Mouse (Mus musculus) CD4-positive, CD25-positive, alpha-beta regulatory T cell, adult 4 months (primary cell): Measurements from ENCODE around the gene Dnah11. TPM values are rescaled to one million over a fixed set of nuclear protein-coding genes. Genes with fewer than 3 reads are reported as not detected.
"Not testable (repeated sequence)": the region's sequence is repeated elsewhere in the genome, so short reads cannot be mapped to it uniquely, and the experiment has no call there.

Experiments
- ATAC-seq: one replicate; pipeline ENCODE4 v1.8.0; 2017
- polyA plus RNA-seq, 2 experiments: library from polyadenylated mRNA; unstranded; fragments of 100-300 nt; shearing (Covaris generic); gene quantifications; one replicate each; pipeline ENCODE4 v1.2.1; 2017

The Dnah11 gene
- polyA plus RNA-seq, 2 experiments from 2014 or later: 0.43 to 1.3 TPM

DNA sequence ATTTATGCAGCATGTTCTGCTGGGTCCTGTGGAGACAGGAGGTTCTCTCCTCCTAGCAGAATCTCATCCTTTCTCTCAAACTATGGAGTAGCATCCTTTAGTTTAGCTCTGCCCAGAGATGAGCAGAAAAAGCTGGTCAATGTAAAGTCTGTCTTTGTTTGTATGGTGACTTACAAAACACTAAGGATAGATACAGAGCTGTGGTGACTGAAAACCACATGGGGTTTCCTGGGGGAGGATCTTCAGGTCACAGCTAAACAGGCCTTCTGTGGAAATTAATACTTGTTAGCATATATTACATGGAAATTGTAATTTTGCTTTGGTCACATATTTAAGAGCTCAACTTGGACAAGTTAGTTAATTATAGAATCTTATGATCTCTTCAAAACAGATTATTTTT lies 239.6 kb downstream of the Dnah11 start:
- peak; percentile 29 for ATAC-seq

DNA sequence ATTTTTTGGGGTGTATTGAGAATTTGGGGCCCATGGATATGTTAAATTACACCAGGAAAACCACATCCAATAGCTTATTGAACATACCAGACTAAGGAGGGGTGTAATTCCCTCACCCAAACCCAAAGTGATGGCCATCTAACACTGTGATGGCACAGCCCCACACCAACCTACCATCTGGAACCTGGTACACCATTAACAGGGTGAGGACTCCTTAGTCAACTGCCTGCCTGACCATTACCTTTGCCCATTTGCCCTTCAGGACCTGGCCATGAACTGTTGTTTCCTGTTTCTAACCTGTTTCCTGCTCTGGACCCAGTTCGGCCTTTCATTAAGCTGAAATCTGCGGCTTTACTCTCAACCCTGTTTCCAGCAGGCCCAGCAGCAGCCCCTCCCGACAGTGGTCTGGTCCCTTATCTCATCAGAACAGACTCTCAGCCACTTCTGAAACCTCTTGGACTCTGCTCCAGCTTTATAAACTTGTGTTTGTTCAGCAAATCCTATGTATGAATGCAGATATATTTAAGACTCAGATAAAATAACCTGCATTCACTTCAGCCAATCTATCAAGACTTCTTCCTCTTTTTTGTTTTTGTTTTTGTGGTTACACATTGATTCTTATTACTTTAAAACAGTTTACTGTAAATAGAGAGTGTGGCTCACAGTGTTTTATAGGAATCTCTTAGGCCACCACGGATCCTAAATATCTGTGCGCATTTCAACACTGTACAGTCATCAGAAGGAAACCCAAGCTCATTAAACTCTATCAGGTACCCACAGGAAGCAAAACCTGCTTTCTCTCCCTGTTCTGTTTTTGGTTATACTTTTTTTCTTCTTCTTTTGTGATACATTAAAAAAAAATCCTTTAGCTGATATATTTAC lies 251.8 kb downstream of the Dnah11 start:
- ATAC-seq: no peak

DNA sequence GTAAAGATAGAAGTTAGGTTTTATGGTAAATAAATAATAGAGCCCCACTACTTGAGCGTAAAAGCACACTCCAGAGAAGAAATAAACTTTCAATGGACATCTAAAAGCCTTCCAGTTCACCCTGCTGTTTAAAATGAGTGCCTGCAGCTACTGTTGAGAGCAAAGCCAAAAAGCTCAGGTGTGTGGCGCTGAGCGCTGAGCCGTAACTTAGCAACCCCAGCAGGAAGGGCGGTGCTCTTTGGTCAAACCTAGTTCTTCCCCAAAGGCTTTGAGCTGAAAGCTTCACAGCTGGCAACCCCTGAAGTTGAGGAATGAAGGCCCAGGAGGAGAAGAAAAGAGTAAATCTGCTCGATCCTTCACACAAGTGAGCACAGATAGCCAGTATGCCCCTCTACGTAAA lies 256.9 kb downstream of the Dnah11 start:
- ATAC-seq: peak; percentile 54

DNA sequence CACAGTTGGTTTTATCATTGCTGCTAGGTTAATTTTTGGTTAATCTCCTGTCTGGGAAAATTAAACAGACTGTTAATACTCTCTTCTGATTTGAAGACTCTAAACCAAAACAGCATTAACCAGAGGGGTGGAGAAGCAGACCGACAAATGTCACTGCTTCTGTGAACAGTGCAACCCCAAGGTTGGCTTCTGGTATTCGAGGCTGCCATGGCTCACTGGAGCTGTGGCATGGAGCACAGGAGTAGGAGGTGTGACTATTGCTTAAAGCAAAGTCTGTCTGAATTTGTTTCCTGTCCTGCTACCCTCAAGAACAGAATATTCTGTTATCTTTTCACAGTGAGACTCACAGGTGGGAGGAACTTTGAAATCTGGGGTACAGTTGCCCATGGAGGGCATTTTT lies 260.6 kb downstream of the Dnah11 start:
- ATAC-seq: no peak

DNA sequence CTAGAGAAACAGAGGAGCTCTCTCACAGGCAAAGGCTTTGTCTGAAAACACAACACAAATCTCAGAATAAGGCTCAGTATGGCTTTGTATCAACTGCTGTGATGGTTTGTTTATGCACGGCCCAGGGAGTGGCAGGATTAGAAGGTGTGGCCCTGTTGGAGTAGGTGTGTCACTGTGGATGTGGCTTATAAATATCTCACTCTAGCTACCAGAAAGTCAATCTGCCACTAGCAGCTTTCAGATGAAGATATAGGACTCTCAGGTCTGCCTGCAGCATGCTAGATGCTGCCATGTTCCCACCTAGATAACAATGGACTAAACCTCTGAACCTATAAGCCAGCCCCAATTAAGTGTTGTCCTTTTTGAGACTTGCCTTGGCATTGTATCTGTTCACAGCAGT lies 266.8 kb downstream of the Dnah11 start:
- ATAC-seq: no peak

DNA sequence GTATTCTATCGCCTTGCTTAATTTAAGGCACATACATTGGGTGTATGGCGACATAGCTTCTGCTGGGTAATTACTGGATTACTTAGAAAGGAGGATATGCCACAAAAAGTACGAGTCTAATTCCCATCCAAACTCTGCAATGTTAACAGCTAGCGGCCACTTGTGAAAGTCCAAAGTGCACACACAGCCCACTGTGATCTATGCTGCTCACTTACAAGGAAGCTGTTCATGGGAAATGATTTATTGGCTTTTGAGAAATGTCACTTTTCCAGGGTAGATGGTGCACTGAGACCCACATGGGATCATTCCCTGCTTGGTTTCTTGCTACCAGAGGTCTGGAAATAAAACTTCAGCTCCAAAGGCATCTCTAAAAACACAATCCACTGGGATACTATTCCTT lies 269.1 kb downstream of the Dnah11 start:
- no peak for ATAC-seq

DNA sequence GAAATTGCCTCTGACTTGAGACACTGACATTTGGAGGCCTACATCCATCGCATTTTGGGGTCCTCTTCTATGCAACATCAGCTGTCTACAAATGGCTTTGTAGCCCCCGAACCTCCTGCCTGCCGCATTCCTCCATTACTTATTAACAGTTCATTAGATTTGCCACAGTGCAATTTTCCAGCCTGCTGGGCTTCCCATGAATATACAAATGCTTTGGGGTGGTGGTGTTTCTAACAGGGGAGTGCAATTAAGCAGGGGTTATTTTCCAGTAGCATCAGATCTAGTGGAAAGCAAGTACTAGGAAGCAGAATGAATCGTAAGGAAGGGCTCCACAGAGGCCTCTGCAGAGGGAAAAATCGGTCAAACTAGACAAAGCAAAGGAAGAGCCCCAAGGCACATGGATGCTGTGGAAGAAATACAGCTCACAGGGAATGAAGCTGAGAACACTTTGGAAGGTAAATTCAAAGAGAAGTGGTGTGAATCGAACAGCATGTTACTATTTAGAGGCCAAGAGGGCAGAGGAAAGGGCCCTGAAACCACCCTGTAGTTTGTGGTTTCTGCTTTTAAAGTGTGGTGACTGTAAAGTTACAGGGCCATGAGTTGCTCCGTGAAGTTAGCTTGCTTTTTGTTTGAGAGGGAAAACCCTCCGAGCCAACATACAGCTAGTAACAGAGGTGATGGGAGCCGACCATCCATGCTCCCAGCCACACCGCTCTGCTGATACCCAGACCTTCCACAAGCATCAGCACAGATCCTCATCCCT lies 282.8 kb downstream of the Dnah11 start:
- no peak for ATAC-seq

DNA sequence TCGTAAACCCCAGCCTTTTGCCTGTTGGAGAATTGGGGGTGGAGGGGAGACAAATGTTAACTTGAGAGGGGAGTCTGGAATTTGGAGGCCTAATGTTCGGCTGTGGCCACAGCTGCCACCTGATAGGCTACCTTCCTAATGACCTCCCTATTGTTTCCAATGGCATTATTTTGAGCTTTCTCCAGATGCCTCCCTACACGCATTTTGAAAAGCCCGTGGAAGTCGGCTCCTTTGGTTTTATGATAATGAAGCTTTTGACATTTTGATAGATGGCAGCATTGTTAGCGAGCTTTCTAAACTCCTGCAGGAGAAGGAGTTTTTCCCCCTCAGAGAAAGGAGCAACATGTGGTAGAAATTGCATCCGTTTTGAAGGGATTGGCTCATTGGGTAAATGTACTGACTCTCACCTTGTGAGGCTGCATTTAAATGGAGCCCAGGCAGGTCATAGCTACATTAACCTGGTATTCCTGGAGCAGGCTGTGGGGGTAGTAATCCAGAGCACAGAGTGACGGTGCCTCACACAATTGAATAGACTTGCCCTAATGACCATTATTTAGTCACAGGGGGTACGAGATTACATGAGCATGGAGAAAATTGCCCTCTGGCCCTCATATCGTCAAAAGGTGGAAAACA lies 284.1 kb downstream of the Dnah11 start:
- ATAC-seq: no peak

DNA sequence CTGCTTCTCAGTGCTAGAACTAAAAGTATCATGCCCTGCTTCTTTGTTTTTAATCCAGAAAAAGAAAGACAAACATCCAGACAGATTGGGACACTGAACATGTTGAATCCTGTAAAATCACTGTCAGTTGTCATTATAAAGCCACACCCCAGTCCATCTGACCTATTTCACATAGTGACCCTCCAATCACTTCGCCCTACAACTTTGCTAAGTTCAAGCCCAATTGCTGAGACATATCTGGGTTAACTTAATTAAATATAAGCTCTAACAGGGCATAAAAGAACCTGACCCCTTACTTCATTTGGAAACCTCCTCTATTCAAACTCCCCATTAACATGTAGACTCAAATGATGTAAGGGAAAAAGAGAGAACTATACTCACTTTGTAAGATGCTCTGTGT lies 287.4 kb downstream of the Dnah11 start:
- ATAC-seq: no peak

DNA sequence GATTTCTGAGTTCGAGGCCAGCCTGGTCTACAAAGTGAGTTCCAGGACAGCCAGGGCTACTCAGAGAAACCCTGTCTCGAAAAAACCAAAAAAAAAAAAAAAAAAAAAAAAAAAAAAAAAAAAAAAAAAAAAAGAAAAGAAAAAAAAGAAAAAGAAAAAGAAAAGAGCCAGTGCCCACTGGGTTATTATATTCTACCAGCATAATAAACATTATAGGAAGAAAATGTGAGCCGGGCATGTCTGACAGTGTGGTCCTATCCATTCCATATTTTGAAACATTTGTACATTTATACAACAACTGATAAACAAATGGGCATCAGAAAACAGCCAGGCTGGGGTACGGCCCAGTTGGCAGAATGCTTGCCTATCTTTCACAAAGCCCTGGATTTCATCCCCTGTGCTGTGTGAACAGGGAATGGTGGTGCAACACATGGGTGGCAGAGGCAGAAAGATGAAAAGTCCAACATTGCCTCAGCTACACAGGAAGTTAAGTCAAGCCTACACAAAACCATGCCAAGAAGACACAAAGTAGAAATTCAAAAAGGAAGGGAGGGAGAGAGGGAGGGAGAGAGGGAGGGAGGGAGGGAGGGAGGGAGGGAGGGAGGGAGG lies 293.5 kb downstream of the Dnah11 start:
- not testable (repeated sequence) for ATAC-seq

DNA sequence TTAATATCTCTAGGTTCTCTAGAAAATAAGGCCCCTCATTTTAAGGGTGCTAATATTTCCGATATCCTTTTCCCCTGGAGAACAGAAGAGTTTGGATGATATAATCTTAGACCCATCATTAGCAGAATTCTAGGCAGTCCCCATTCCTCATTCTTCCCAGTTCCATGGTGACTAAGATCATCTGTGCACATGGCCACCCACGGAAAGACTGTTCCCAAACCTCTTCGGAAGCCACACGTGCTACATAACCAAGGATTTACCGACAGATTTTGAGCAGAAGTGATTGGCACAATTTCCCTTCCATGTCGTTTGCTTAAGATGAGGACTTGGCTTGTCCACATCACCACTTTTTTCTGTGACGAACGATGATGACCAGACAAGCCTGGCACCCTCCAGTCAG lies 295.2 kb downstream of the Dnah11 start:
- ATAC-seq: no peak

DNA sequence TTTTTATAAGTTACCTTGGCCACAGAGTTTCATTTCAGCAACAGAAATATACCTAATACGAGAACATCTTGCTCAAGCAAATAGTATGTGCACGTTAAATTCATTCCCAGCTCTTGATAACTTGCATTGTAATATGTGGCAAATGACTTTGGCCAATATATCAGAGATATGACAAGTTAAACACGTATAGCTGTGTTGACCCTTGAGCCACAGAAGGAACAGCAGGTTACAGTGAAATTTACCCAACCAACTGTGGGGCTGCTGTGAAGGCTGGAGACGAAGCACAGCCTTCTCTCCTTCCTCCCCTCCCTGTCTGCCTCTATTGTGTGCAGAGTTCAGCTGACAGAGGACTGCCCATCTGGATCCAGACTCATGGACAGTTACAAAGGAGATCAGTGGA lies 297.5 kb downstream of the Dnah11 start:
- not testable (repeated sequence) for ATAC-seq

DNA sequence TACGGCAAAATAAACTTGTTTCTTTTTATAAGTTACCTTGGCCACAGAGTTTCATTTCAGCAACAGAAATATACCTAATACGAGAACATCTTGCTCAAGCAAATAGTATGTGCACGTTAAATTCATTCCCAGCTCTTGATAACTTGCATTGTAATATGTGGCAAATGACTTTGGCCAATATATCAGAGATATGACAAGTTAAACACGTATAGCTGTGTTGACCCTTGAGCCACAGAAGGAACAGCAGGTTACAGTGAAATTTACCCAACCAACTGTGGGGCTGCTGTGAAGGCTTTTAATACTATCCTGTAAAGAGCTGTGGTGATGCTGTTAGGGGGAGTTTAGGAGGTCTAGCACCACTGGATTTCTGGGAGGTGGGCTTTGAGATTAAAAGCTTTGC lies 298.0 kb downstream of the Dnah11 start:
- ATAC-seq: not testable (repeated sequence)

DNA sequence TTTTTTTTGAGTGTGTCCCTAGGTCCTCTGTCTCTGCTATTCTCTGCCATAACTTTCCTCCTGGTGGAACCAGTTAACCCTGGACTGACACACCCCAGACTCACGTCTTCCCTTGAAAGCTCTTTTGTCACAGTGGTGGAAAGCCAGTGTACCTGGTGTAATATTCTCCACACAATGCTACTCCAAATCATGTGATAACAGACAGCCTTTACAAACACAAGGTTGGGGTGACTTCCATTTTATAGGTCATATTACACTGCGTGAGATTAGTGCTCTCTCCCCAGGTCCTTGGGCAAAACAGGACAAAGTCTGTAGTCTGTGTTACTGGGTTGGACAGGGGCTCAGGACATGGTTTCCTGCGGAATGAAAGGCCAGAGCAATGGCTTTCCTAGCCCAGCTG lies 311.4 kb downstream of the Dnah11 start:
- ATAC-seq: no peak

DNA sequence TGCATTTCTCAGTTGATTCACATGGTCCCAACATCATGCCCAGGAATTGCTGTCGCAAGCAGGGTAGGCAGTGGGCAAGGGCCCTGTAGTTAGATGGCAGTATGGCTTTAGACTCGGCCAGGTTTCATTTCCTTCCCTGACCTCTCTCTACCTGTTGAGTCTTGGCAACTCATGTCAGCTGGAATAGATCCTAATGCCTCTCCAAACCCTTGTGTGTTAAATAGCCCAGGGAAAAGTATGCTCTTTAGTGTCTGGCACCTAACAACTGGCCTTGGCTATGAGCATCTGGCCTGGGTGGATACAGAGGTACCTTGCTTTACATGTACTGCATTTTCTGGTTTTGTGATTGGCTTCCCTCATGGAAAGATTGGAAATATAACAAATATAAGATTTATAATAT lies 314.2 kb downstream of the Dnah11 start:
- no peak for ATAC-seq

DNA sequence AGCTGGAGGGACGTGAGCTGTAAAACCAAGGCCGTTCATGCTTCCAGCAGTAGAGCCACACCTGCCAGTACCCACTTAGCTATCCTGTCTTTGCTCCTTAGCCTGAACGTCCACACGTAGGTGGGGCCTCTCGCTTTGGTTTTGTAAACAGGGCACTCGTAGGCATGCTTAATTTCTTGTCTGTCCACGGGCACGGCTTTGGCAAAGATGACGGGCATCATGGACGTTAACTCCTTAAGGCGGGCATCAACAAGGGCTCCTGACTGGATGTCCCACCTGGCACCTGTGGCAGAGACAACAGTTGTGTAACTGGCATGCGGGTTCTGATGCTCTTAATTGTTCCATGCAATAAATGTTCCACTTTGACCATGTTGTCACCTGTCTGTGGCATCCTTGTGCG lies 320.5 kb downstream of the Dnah11 start:
- ATAC-seq: no peak

DNA sequence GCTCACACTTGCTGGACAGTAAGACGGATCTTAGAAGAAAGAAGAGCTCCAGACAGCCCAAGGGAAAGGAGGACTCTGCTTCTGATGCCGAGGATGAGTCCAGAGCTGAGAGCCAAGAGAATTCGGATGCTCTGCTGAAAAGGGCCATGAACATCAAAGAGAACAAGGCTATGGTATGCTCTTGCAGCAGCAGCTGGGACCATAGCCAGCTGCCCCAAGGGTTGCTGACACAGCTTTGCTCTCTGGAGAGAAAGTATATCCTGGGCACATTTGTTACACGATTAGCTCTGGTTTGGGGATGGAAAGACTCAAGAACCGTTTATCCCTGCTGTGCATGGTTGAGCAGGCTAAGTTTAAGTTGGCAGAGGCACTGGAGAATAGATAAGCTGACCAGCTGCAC lies 326.6 kb downstream of the Dnah11 start:
- ATAC-seq: no peak

DNA sequence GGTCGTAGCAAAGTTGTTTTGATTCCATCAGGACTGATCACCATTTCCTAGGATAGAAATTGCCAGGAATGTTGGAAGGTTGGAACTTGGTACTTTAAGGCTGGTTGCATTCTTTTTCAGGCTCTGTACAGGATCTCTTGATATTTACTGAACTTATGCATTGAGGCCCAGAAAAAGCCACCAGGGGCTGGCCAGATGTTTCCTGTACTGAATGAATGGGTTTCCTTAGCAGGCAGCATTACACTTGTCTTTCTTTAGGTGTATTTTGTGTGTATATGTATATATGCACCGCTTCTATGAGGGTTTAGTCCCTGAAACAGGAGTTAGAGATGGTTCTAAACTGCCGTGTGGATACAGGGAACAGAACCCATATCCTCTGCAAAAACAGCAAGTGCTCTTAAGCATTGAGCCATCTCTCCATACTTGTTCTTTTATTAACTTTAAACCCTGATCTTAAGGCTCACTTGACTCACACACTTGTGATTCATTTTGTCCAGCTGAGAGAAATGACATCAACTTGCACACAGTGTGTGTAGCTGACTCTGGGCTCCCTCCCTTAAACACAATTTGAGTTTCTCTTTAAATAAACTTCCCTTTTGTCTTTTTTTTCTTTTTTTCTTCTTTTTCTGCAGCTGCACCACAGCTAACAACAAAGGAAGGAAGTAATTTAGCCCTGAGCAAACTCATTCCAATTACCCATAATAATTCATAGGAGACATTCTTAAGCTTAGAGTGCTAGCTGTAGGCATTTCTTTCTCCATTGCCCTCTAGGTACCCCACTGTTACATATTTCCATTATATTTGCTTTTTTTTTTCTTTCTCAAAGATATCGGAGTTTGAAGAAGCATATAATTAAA lies 330.9 kb downstream of the Dnah11 start:
- ATAC-seq: no peak

DNA sequence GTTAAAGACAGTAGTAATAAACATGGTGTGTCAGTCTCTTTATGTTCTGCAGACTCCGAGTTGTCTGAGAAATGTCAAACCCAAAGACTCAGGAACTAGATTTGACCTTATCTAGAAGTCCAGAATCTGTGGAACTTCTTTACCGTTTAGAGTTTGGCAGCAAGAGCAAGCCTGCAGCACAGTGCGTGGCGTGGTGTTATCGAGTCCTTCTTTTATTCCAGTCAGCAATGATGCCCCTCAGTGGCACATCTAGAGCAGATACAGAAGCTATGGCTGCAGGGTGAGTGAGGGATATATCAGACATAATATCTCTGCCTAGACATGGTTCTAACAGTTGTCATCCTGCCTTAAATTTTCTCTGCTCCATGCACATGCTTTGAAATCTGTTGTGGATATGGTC lies 336.2 kb downstream of the Dnah11 start:
- ATAC-seq: no peak

DNA sequence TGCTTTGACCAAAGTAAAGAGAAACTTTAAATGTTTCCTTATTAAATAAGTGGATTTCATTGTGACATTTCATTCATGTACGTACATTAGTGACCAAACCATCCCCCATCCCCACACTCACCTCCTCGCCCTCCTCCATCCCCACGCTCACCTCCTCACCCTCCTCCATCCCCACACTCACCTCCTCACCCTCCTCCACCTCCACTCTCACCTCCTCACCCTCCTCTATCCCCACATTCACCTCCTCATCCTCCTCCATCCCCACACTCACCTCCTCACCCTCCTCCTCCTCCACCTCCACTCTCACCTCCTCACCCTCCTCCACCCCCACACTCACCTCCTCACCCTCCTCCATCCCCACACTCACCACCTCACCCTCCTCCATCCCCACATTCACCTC lies 337.6 kb downstream of the Dnah11 start:
- no peak for ATAC-seq

DNA sequence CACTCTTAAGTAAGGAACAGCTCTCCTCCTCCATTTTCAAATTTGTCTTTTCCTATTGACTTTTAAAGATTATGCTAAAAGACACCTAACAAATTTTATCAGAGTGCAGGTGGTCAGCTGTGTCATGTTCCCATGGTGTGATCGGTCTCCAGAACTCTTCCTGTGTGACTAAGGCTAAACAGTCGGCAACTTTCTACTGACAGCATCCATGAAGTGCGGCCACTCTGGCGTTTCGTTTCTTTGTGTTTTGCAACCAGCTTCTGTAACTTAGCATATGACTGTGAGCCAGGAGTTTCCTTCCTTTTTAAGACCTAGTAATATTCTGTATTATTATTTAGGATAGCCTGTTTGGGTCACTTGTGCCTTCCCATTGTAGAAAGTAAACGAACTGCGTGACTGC lies 338.0 kb downstream of the Dnah11 start:
- ATAC-seq: no peak

DNA sequence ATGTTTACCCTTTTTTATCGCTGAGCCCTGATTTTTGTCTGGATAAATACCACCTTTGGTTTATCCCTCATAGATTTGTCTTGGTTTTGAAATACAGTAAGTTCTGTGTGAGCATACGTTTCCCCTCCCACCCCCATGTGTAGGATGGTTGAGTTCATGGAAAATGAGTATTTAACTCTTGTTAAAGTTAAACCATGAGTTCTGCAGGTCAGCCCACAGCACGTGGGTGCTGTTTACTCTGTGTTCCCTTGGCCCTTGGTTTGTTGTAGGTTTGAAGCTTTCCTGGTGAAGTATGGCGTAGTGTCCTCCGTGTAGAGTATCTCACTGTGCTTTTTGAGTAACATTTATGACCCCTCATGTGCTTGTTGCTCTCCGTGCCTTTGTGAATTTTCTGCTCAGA lies 341.0 kb downstream of the Dnah11 start:
- ATAC-seq: no peak
